Mouse (Mus musculus) limb, embryonic 12.5 days (tissue): Measurements from ENCODE around the gene Gramd4. TPM values are rescaled to one million over a fixed set of nuclear protein-coding genes. Genes with fewer than 3 reads are reported as not detected.

Source experiments
- ATAC-seq: fragments of 200-750 bp; cut with Nextera tagmentation; 2 replicates; pipeline ENCODE4 v1.8.0; 2017; ENCODE audit warnings: low read depth, moderate TSS enrichment; ENCODE audit not compliant: insufficient number of reproducible peaks, insufficient read depth, low FRiP score, low TSS enrichment
- H3K27ac ChIP-seq: fragments of 300-500 bp; sonication (generic); 2 replicates; pipeline ENCODE4 v1.5.1; 2016; ENCODE audit warnings: mild to moderate bottlenecking, moderate library complexity
- H3K27me3 ChIP-seq: fragments of 300-500 bp; sonication (generic); 2 replicates; pipeline ENCODE4 v1.6.1; 2016; ENCODE audit warnings: mild to moderate bottlenecking, moderate library complexity
- H3K36me3 ChIP-seq: fragments of 300-500 bp; sonication (generic); 2 replicates; pipeline ENCODE4 v1.6.1; 2016; ENCODE audit warnings: mild to moderate bottlenecking, moderate library complexity
- H3K4me1 ChIP-seq: fragments of 300-500 bp; sonication (generic); replicated peaks from 2 replicates; pipeline ENCODE4 v1.6.1; 2016
- H3K4me2 ChIP-seq: fragments of 300-500 bp; sonication (generic); 2 replicates; pipeline ENCODE4 v1.6.1; 2016; ENCODE audit warnings: mild to moderate bottlenecking, moderate library complexity
- H3K4me3 ChIP-seq: fragments of 300-500 bp; sonication (generic); replicated peaks from 2 replicates; pipeline ENCODE4 v1.5.1; 2016; ENCODE audit warnings: mild to moderate bottlenecking
- H3K9ac ChIP-seq: fragments of 300-500 bp; sonication (generic); replicated peaks from 2 replicates; pipeline ENCODE4 v1.6.1; 2016; ENCODE audit warnings: mild to moderate bottlenecking, moderate library complexity
- H3K9me3 ChIP-seq: fragments of 300-500 bp; sonication (generic); 2 replicates; pipeline ENCODE4 v1.6.1; 2016; ENCODE audit warnings: mild to moderate bottlenecking, moderate library complexity
- WGBS: fragments of 180-500 bp; shearing (Covaris S2); methylation state at CpG from one replicate; pipeline ENCODE4 v1.1.7; 2016; 5-methylcytosine and 5-hydroxymethylcytosine counted together
- polyA plus RNA-seq: library from polyadenylated mRNA; unstranded; fragments of >200 nt; fragmentation: Nextera tagmentation; extraction: Ambion mirVana; gene quantifications from 2 replicates; pipeline ENCODE4 v1.2.1, GENCODE M21; 2016

Gene Gramd4
- polyA plus RNA-seq, 1 experiment from 2014 or later: 19.2 TPM

DNA sequence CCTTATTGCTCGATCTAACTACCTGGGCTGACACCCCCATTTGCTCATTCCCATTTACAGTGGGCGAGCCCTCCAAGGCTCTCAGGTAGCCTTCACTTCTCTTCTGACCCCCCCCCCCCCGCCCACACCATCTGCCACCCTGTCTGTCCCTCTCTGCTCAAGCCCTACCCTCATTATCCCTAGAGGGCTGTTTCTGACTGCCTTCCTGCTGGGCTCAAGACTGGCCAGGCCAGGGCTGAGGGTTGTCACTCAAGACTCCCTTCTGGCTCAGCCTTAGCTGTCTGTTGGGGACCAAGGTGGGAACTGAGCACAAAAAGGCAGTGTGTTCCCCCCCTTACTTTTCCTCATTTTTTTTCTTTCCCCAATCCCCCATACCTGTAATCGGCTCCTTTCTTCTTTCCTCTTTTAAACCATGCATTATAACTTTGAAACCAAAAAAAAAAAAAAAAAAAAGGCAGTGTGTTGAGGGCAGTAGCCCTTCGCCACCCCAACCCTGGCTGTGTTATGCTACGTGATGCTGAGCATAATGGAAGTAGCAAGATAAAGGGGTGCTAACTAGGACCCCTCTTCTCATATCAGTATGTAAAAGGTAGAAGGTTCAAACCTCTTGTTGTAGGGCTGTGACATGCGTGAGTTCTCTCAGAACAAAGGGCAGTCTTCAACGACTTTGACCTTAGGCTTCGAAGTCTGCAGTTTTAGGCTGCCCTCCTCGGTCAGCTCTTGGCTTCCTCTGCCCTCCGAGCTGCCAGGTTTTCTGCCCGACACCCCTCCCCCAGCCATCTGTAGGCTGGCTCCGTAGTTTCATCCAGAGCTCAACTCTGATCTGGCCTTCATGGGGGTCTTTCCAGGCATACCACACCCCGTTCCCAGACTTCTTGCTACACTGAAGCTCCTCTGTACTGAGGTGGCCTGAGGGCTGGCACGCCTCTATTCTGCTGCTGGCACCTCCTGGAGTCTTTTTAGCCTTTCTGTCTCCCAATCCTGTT is 59.9 kb downstream of the Gramd4 start:
- Histone ChIP-seq H3K9ac (no peak overlapping the region), H3K27ac (no peak overlapping the region), H3K4me3 (no peak overlapping the region), H3K9me3 (no peaks in the 10 kb centered on the region), H3K4me1 (peaks cover 26% of the 10 kb centered on the region), H3K4me2 (no peak overlapping the region), H3K27me3 (no peaks in the 10 kb centered on the region), H3K36me3 (peaks cover 35% of the 10 kb centered on the region)
- ATAC-seq: no peak
- 54% methylated on average over 14 of the region's 15 CpGs for WGBS

DNA sequence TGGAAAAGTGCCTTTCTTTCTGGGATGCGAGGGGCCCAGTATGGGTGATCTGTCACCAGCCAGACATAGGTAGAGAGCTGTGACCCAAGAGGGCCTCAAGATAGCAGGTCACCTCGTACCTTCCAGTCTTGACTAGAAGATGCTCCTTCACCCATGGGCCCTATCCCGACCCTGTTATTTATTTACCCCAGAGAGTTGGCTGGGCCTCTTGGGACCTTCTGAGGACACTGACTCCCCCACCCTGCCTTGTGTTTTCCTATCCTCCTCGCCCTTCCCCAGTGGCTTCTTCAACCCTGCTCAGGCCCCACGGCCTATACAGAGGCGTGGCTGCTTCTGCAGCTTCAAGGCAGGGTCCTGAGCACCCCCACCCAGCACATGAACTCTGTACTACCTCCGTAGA is 61.7 kb downstream of the Gramd4 start:
- Histone ChIP-seq H3K36me3 (peaks cover 52% of the 10 kb centered on the region), H3K9ac (no peak overlapping the region), H3K4me3 (no peak overlapping the region), H3K27ac (no peak overlapping the region), H3K9me3 (no peaks in the 10 kb centered on the region), H3K27me3 (no peaks in the 10 kb centered on the region), H3K4me2 (no peak overlapping the region), H3K4me1 (peaks cover 13% of the 10 kb centered on the region)
- no peak for ATAC-seq
- WGBS: 92% methylated on average over 7 of the region's 7 CpGs

DNA sequence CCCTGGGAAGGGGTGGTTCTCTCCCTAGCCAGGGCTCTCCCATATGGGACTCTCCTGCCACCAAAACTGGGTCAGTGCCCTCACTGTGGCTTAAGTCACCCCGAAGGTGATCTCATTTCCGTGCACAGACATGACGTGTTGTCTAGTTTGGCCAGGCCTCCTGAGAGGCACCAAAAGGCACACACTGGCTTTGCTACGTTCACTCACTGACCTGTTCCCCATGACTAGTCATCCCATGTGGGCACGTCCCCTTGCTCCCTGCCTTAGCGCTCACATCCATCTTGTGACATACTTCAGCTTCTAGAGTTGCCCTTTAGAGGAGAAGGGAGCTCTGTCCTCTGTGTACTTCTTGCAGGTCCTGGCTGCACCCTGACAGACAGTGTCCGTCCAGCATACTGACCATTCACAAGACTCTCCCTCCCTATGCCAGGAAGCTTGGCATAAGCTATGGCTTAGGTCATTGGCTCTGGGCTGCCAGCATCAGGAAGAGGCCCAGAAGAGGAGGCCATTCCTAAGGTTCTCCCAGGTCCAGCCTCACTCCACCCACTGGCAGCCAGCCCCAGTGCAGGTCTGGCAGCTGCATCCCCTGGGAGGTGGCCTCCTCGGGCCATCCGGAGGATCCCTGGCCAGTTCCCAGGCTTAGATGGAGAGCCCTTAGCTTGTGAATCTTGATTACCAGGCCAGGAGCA is 64.9 kb downstream of the Gramd4 start:
- 89% methylated on average over 9 of the region's 9 CpGs for WGBS
- Histone ChIP-seq H3K4me3 (no peak overlapping the region), H3K27me3 (no peaks in the 10 kb centered on the region), H3K36me3 (peaks cover 69% of the 10 kb centered on the region), H3K9ac (no peak overlapping the region), H3K4me1 (peaks cover 5% of the 10 kb centered on the region; the same call in 1 of the 2 replicates), H3K27ac (no peak overlapping the region), H3K9me3 (no peaks in the 10 kb centered on the region), H3K4me2 (no peak overlapping the region)
- no peak for ATAC-seq

- no peaks in the 10 kb centered on the region for H3K4me1 ChIP-seq
- 89% methylated on average over 4 of the region's 4 CpGs for WGBS
- no peak overlapping the region for H3K27ac ChIP-seq
- no peak overlapping the region for H3K4me2 ChIP-seq
- H3K9me3 ChIP-seq: no peaks in the 10 kb centered on the region
- peaks cover 80% of the 10 kb centered on the region for H3K36me3 ChIP-seq
- no peaks in the 10 kb centered on the region for H3K27me3 ChIP-seq
- no peak overlapping the region for H3K9ac ChIP-seq
- H3K4me3 ChIP-seq: no peak overlapping the region
- no peak for ATAC-seq
Measured at GRCm38 (mm10) chr15:86123409-86123808, 65.9 kb downstream of the Gramd4 start.

DNA sequence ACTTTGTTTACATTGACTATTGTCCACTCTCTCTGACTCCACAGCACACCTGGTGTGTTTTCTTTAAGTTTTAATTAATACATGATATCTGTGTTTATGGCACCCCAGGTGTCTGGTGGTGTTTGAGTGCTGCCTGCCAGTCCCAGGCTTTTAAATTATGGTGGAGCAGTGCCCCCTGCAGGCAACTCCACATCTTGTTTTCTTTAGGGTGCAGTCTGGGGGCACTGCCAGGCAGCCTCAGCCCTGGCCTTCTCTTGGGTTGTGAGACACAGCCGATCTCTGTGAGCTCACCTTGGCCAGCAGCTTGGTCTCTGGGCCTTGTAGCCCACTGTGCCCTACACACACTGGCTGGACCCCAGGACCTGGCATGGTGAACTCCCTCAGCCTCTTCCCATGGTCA is 66.9 kb downstream of the Gramd4 start:
- peaks cover 80% of the 10 kb centered on the region for H3K36me3 ChIP-seq
- H3K4me3 ChIP-seq: no peak overlapping the region
- no peak overlapping the region; the same call in 1 of the 2 replicates for H3K9ac ChIP-seq
- no peaks in the 10 kb centered on the region for H3K9me3 ChIP-seq
- ATAC-seq: no peak
- no peaks in the 10 kb centered on the region for H3K4me1 ChIP-seq
- H3K27me3 ChIP-seq: no peaks in the 10 kb centered on the region
- H3K4me2 ChIP-seq: no peak overlapping the region
- H3K27ac ChIP-seq: no peak overlapping the region
- 55% methylated on average over 1 of the region's 1 CpGs for WGBS

DNA sequence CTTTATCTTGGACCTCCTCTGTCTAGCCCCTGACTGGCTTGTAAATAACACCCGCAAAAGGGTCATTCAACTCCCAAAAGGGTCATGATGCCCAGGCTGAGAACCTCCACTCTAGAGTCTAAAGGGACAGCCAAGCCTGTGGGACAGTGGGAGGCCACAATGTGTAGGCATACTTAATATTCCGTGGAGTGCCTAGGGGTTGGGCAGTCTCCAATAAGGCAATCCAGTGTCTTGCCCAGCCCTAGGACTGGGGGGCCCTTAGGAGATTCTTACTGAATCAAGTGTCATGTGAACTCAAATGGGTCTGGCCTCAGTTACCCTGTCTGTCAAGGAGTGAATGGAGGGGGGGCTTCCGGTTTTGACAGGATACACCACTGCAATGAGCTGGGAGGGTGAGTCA is 71.5 kb downstream of the Gramd4 start:
- H3K9me3 ChIP-seq: no peaks in the 10 kb centered on the region
- no peak overlapping the region for H3K9ac ChIP-seq
- H3K4me2 ChIP-seq: no peak overlapping the region
- 88% methylated on average over 3 of the region's 3 CpGs for WGBS
- ATAC-seq: no peak
- no peak overlapping the region for H3K27ac ChIP-seq
- no peak overlapping the region for H3K4me3 ChIP-seq
- H3K27me3 ChIP-seq: no peaks in the 10 kb centered on the region
- H3K36me3 ChIP-seq: peaks cover 84% of the 10 kb centered on the region
- no peaks in the 10 kb centered on the region for H3K4me1 ChIP-seq

DNA sequence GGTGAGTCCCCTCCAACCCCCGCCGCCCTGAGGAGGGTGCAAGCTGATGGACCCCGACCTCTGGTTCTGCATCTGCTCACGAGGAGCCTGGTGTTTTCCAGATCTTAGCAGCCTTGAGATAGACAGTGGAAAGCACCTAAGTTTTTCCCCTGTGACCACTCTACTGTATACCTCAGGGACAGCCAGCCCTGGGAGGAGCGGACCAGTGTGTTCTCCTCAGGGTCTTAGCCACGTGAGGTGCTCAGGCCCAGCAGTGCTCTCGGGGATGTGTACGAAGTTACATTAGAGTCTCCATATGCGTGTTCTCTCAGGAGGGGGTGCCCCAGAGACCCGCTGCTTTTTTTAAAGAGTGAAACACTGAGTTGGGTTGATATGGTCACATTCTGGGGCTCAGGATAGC is 73.2 kb downstream of the Gramd4 start:
- no peak overlapping the region for H3K4me2 ChIP-seq
- no peak overlapping the region for H3K9ac ChIP-seq
- no peak for ATAC-seq
- 94% methylated on average over 10 of the region's 10 CpGs for WGBS
- no peak overlapping the region for H3K27ac ChIP-seq
- H3K9me3 ChIP-seq: no peaks in the 10 kb centered on the region
- H3K36me3 ChIP-seq: peaks cover 87% of the 10 kb centered on the region
- no peaks in the 10 kb centered on the region for H3K27me3 ChIP-seq
- H3K4me1 ChIP-seq: no peaks in the 10 kb centered on the region
- no peak overlapping the region for H3K4me3 ChIP-seq

GRCm38 (mm10) chr15:86134941-86135783 is 77.7 kb downstream of the Gramd4 start:
- 49% methylated on average over 18 of the region's 18 CpGs for WGBS
- 0 out of 2 replicates have a peak, but pooled peaks have one; percentile 33 for ATAC-seq

DNA sequence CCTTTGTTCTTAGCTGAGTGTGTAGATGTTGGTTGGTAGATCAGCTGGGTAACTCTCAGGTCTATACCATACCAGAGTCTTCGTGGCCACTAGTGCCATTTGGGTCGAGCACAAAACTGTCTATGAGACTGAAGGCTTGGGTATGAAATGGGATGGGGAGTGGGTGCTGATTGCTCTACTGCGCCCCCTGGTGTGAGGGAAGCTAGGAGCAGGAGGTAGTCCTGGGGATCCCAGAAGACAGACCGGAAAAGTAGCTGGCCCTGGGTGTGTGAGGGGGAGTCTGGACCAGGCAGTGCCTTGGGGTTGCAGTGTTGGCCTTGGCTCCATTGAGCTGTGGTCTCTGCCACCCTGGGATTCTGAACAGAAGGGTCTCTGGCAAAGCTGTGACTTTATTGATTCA is 80.1 kb downstream of the Gramd4 start:
- H3K4me2 ChIP-seq: no peak overlapping the region
- no peak overlapping the region for H3K4me3 ChIP-seq
- no peak overlapping the region for H3K27ac ChIP-seq
- peaks cover 64% of the 10 kb centered on the region for H3K36me3 ChIP-seq
- no peak overlapping the region for H3K9ac ChIP-seq
- no peak for ATAC-seq
- H3K9me3 ChIP-seq: no peaks in the 10 kb centered on the region
- no peaks in the 10 kb centered on the region for H3K27me3 ChIP-seq
- H3K4me1 ChIP-seq: no peaks in the 10 kb centered on the region
- WGBS: 71% methylated on average over 4 of the region's 4 CpGs

More at GRCm38 (mm10) chr15:86134941-86135783, 77.7 kb downstream of the Gramd4 start:
- Histone ChIP-seq H3K36me3 (peaks cover 64% of the 10 kb centered on the region), H3K4me2 (no peak overlapping the region), H3K4me1 (no peaks in the 10 kb centered on the region), H3K27ac (no peak overlapping the region), H3K9me3 (no peaks in the 10 kb centered on the region), H3K27me3 (no peaks in the 10 kb centered on the region), H3K9ac (no peak overlapping the region), H3K4me3 (no peak overlapping the region)

GRCm38 (mm10) chr15:86140323-86140722 is 82.8 kb downstream of the Gramd4 start:
- ATAC-seq: no peak
- peaks cover 62% of the 10 kb centered on the region for H3K36me3 ChIP-seq
- H3K9me3 ChIP-seq: no peaks in the 10 kb centered on the region
- no peak overlapping the region for H3K9ac ChIP-seq
- no peak overlapping the region for H3K4me2 ChIP-seq
- no peaks in the 10 kb centered on the region for H3K4me1 ChIP-seq
- no peaks in the 10 kb centered on the region for H3K27me3 ChIP-seq
- no peak overlapping the region for H3K27ac ChIP-seq
- 34% methylated on average over 10 of the region's 10 CpGs for WGBS
- H3K4me3 ChIP-seq: no peak overlapping the region

GRCm38 (mm10) chr15:86144577-86144976 is 87.1 kb downstream of the Gramd4 start:
- Histone ChIP-seq H3K9me3 (no peaks in the 10 kb centered on the region), H3K36me3 (peaks cover 83% of the 10 kb centered on the region), H3K4me2 (no peak overlapping the region), H3K27ac (no peak overlapping the region), H3K27me3 (no peaks in the 10 kb centered on the region), H3K4me1 (no peaks in the 10 kb centered on the region), H3K4me3 (no peak overlapping the region), H3K9ac (no peak overlapping the region)
- ATAC-seq: no peak
- WGBS: 79% methylated on average over 7 of the region's 7 CpGs
